Mouse (Mus musculus): ENCODE measurements around the gene Cul3. TPM values are rescaled to one million over a fixed set of nuclear protein-coding genes. Genes with fewer than 3 reads are reported as not detected.
A peak's percentile ranks its signal among the peaks of the same experiment; 100 is the strongest.

Cul3 gene
- polyA plus RNA-seq, 1 experiment from 2014 or later, result 53.7 TPM

DNA sequence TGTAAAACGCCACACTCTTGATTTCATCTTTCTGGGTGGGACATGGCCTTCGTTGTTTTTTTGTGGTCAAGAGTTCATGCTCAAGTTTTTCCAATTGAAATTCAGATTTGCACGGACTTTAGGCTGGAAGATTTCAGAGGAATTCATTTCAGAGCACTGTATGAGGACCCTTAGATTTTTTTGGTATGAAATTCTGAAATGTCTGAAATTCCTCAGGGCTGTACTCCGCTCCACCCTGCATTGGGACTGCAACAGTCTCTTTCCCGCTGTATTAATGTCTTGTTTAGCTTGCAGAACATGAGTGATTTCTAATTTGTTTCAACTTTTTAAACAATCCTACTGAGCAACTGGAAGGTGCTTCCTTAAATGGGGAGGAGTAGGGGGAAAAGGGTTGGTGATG lies 90.0 kb downstream of the Cul3 start:
- Histone ChIP-seq H3K4me1 (ENCODE audit: control insufficient read depth, insufficient read depth, low read length) (no peaks in the 10 kb centered on the region), H3K36me3 (ENCODE audit: control insufficient read depth, insufficient read depth, low read length) (no peaks in the 10 kb centered on the region), H3K27ac (ENCODE audit: low read depth, low read length) (no peak overlapping the region), H3K4me2 (no peak overlapping the region), H3K9ac (ENCODE audit: low read length) (no peak overlapping the region), H3K9me3 (ENCODE audit: control insufficient read depth, low read length) (no peaks in the 10 kb centered on the region), H3K27me3 (ENCODE audit: control insufficient read depth, insufficient read depth, low read length) (no peaks in the 10 kb centered on the region), H3K4me3 (ENCODE audit: low read depth, low read length) (no peak overlapping the region)
- 87% methylated on average over 5 of the region's 5 CpGs for WGBS
- ATAC-seq (ENCODE audit: low FRiP score) (no peak), DNase-seq (ENCODE audit: low spot score, missing footprints) (peak; percentile 81)

DNA sequence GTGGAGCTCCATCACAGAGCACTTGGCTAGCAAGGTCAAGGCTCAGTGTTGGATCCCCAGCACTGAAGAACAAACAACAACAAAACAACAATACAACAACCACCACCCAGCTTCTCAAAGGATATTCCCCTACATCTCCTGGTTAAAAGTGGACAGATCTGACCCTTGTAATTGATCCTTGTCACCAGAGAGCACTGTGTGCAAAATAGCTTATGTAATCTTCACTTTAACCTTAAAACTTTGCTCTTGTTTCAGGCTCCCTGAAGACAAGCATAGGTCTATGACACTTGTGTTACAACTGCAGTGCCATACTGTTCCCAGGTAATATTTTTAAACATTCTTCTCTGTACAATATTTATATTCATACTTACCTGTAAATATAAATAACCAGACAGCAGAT lies 93.1 kb downstream of the Cul3 start:
- Histone ChIP-seq H3K27me3 (ENCODE audit: control insufficient read depth, insufficient read depth, low read length) (no peaks in the 10 kb centered on the region), H3K4me1 (ENCODE audit: control insufficient read depth, insufficient read depth, low read length) (no peaks in the 10 kb centered on the region), H3K27ac (ENCODE audit: low read depth, low read length) (no peak overlapping the region), H3K4me2 (no peak overlapping the region), H3K9me3 (ENCODE audit: control insufficient read depth, low read length) (no peaks in the 10 kb centered on the region), H3K36me3 (ENCODE audit: control insufficient read depth, insufficient read depth, low read length) (no peaks in the 10 kb centered on the region), H3K9ac (ENCODE audit: low read length) (no peak overlapping the region), H3K4me3 (ENCODE audit: low read depth, low read length) (no peak overlapping the region)
- ATAC-seq (ENCODE audit: low FRiP score), result no peak
- DNase-seq (ENCODE audit: low spot score, missing footprints), result no peak

- no peak for DNase-seq (ENCODE audit: low spot score, missing footprints)
- H3K9me3 ChIP-seq (ENCODE audit: control insufficient read depth, low read length), result no peaks in the 10 kb centered on the region
- peaks cover 4% of the 10 kb centered on the region for H3K4me1 ChIP-seq (ENCODE audit: control insufficient read depth, insufficient read depth, low read length)
- H3K9ac ChIP-seq (ENCODE audit: low read length), result no peak overlapping the region
- H3K4me2 ChIP-seq, result no peak overlapping the region
- WGBS, result 68% methylated on average over 3 of the region's 3 CpGs
- no peak overlapping the region for H3K27ac ChIP-seq (ENCODE audit: low read depth, low read length)
- no peaks in the 10 kb centered on the region for H3K27me3 ChIP-seq (ENCODE audit: control insufficient read depth, insufficient read depth, low read length)
- no peak for ATAC-seq (ENCODE audit: low FRiP score)
- H3K4me3 ChIP-seq (ENCODE audit: low read depth, low read length), result no peak overlapping the region
- no peaks in the 10 kb centered on the region for H3K36me3 ChIP-seq (ENCODE audit: control insufficient read depth, insufficient read depth, low read length)
Measured at GRCm38 (mm10) chr1:80244123-80244522, 96.2 kb downstream of the Cul3 start.

GRCm38 (mm10) chr1:80241579-80241978 lies 98.7 kb downstream of the Cul3 start:
- DNase-seq (ENCODE audit: low spot score, missing footprints) (no peak), ATAC-seq (ENCODE audit: low FRiP score) (no peak)
- Histone ChIP-seq H3K27ac (ENCODE audit: low read depth, low read length) (no peak overlapping the region), H3K36me3 (ENCODE audit: control insufficient read depth, insufficient read depth, low read length) (no peaks in the 10 kb centered on the region), H3K27me3 (ENCODE audit: control insufficient read depth, insufficient read depth, low read length) (no peaks in the 10 kb centered on the region), H3K9me3 (ENCODE audit: control insufficient read depth, low read length) (no peaks in the 10 kb centered on the region), H3K4me2 (no peak overlapping the region), H3K9ac (ENCODE audit: low read length) (no peak overlapping the region), H3K4me1 (ENCODE audit: control insufficient read depth, insufficient read depth, low read length) (peaks cover 9% of the 10 kb centered on the region), H3K4me3 (ENCODE audit: low read depth, low read length) (no peak overlapping the region)
- 92% methylated on average over 6 of the region's 6 CpGs for WGBS

- DNase-seq (ENCODE audit: low spot score, missing footprints), result peak; percentile 90
- peaks cover 11% of the 10 kb centered on the region for H3K4me1 ChIP-seq (ENCODE audit: control insufficient read depth, insufficient read depth, low read length)
- H3K27ac ChIP-seq (ENCODE audit: low read depth, low read length), result no peak overlapping the region
- no peak overlapping the region for H3K9ac ChIP-seq (ENCODE audit: low read length)
- no peaks in the 10 kb centered on the region for H3K27me3 ChIP-seq (ENCODE audit: control insufficient read depth, insufficient read depth, low read length)
- no peaks in the 10 kb centered on the region for H3K36me3 ChIP-seq (ENCODE audit: control insufficient read depth, insufficient read depth, low read length)
- ATAC-seq (ENCODE audit: low FRiP score), result peak; percentile 81
- H3K4me2 ChIP-seq, result peak overlapping the region; percentile 12; the same call in 1 of the 2 replicates
- H3K4me3 ChIP-seq (ENCODE audit: low read depth, low read length), result no peak overlapping the region
- no peaks in the 10 kb centered on the region for H3K9me3 ChIP-seq (ENCODE audit: control insufficient read depth, low read length)
- WGBS, result 16% methylated on average over 12 of the region's 12 CpGs
Measured at GRCm38 (mm10) chr1:80240017-80240660, 100.1 kb downstream of the Cul3 start.

DNA sequence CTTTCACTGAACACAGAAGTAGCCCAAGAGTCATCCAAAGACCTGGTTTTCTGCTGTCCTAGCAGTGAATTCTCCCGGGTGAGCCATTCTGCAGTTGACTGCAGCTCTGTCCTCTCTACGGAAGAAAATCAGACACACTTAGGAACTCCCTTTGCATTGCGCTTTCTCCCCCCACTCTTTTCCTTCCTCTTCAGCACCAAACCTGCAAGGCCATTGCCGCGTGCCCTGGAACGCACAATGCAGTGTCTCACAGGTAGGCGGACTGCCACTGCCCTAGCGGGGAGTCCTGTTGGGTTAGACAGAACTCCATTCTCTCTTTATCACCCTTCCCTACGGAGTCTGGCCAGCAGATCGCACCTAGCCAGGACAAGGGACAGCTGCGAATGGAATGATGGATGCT lies 100.8 kb downstream of the Cul3 start:
- ATAC-seq (ENCODE audit: low FRiP score) (0 out of 2 replicates have a peak, but pooled peaks have one; percentile 43), DNase-seq (ENCODE audit: low spot score, missing footprints) (no peak)
- no peak overlapping the region for H3K9ac ChIP-seq (ENCODE audit: low read length)
- no peaks in the 10 kb centered on the region for H3K27me3 ChIP-seq (ENCODE audit: control insufficient read depth, insufficient read depth, low read length)
- H3K4me1 ChIP-seq (ENCODE audit: control insufficient read depth, insufficient read depth, low read length), result peaks cover 11% of the 10 kb centered on the region
- no peak overlapping the region for H3K4me3 ChIP-seq (ENCODE audit: low read depth, low read length)
- WGBS, result 61% methylated on average over 11 of the region's 11 CpGs
- no peaks in the 10 kb centered on the region for H3K36me3 ChIP-seq (ENCODE audit: control insufficient read depth, insufficient read depth, low read length)
- no peaks in the 10 kb centered on the region for H3K9me3 ChIP-seq (ENCODE audit: control insufficient read depth, low read length)
- H3K27ac ChIP-seq (ENCODE audit: low read depth, low read length), result no peak overlapping the region
- H3K4me2 ChIP-seq, result no peak overlapping the region

DNA sequence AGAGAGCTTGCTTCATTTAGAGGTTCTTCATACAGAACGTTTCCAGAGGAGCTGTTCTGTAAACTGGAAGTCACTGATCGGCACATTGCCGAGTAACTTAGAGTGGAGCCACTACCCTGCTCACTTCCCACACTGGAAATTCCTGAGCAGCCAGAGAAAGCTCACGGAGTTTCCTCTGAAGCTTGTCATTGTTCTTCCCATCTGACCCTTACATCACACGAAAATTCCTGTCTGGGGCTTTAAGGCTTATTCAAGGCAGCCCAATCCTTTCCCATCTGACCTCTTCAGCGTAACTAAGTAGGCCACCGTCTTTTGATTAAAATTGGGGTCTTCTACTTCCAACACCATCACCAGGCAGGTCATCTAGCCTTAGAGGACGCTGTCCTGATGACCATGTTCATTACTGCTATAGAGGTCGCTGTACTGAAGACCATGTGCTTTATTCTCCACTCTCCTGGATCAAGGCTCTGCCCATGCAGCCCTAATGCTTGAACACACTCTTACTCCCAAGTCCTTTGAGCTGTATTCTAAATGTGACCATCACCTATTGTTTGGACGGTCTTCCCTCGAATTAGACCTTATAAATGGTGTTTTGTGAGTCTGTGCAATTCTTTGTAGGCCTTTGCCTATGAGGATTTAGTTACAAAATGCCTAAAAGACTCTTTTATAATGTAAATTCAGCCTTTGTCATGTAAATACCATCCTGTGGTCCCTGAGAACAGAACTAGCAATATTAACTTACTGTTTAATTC lies 103.2 kb downstream of the Cul3 start:
- H3K9ac ChIP-seq (ENCODE audit: low read length), result no peak overlapping the region
- no peaks in the 10 kb centered on the region for H3K36me3 ChIP-seq (ENCODE audit: control insufficient read depth, insufficient read depth, low read length)
- WGBS, result 41% methylated on average over 11 of the region's 11 CpGs
- no peak overlapping the region for H3K4me2 ChIP-seq
- H3K9me3 ChIP-seq (ENCODE audit: control insufficient read depth, low read length), result no peaks in the 10 kb centered on the region
- ATAC-seq (ENCODE audit: low FRiP score) (peak; percentile 47), DNase-seq (ENCODE audit: low spot score, missing footprints) (no peak)
- H3K4me1 ChIP-seq (ENCODE audit: control insufficient read depth, insufficient read depth, low read length), result peaks cover 11% of the 10 kb centered on the region
- H3K4me3 ChIP-seq (ENCODE audit: low read depth, low read length), result no peak overlapping the region
- no peaks in the 10 kb centered on the region for H3K27me3 ChIP-seq (ENCODE audit: control insufficient read depth, insufficient read depth, low read length)
- no peak overlapping the region for H3K27ac ChIP-seq (ENCODE audit: low read depth, low read length)

DNA sequence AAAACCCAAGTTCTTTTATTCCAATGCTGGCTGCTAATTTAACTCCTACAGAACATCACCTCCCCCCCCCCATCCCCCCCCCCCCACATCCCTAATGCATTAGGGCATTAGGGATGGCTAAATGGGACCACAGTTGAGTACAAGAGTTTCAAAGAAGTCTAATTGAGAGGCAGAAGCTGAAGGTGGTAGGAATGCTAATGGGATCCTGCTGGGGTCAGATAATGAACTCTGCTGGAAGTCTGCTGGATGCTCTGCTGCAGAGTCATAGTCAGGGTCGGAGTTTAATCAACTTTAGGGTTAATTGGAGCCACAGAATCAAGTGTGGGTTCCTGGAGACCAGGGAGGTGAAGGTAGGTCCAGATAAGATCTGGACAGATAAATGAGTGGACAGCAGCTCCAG lies 104.2 kb downstream of the Cul3 start:
- ATAC-seq (ENCODE audit: low FRiP score), result no peak
- H3K9me3 ChIP-seq (ENCODE audit: control insufficient read depth, low read length), result no peaks in the 10 kb centered on the region
- no peaks in the 10 kb centered on the region for H3K36me3 ChIP-seq (ENCODE audit: control insufficient read depth, insufficient read depth, low read length)
- WGBS, result 6% methylated on average over 1 of the region's 1 CpGs
- H3K4me1 ChIP-seq (ENCODE audit: control insufficient read depth, insufficient read depth, low read length), result peaks cover 11% of the 10 kb centered on the region
- no peak for DNase-seq (ENCODE audit: low spot score, missing footprints)
- H3K9ac ChIP-seq (ENCODE audit: low read length), result no peak overlapping the region
- H3K27me3 ChIP-seq (ENCODE audit: control insufficient read depth, insufficient read depth, low read length), result no peaks in the 10 kb centered on the region
- H3K27ac ChIP-seq (ENCODE audit: low read depth, low read length), result no peak overlapping the region
- H3K4me2 ChIP-seq, result no peak overlapping the region
- no peak overlapping the region for H3K4me3 ChIP-seq (ENCODE audit: low read depth, low read length)

- ATAC-seq (ENCODE audit: low FRiP score) (no peak), DNase-seq (ENCODE audit: low spot score, missing footprints) (no peak)
- no peaks in the 10 kb centered on the region for H3K9me3 ChIP-seq (ENCODE audit: control insufficient read depth, low read length)
- WGBS, result 74% methylated on average over 1 of the region's 1 CpGs
- H3K36me3 ChIP-seq (ENCODE audit: control insufficient read depth, insufficient read depth, low read length), result no peaks in the 10 kb centered on the region
- H3K27ac ChIP-seq (ENCODE audit: low read depth, low read length), result no peak overlapping the region
- no peak overlapping the region for H3K4me2 ChIP-seq
- H3K27me3 ChIP-seq (ENCODE audit: control insufficient read depth, insufficient read depth, low read length), result no peaks in the 10 kb centered on the region
- H3K9ac ChIP-seq (ENCODE audit: low read length), result no peak overlapping the region
- H3K4me1 ChIP-seq (ENCODE audit: control insufficient read depth, insufficient read depth, low read length), result no peaks in the 10 kb centered on the region
- no peak overlapping the region for H3K4me3 ChIP-seq (ENCODE audit: low read depth, low read length)
Measured at GRCm38 (mm10) chr1:80230612-80231011, 109.7 kb downstream of the Cul3 start.

All from midbrain, embryonic 11.5 days (tissue).